Comparison of ENCODE assay signal across 8 mouse cellular contexts in genomic region chr6:89363107-89363451, GRCm38 (mm10). TPM values are rescaled to one million over a fixed set of nuclear protein-coding genes. Genes with fewer than 3 reads are reported as not detected.
DNase-seq lines count a peak whose midpoint lies in the region; ATAC-seq and TF ChIP-seq lines count a peak whose summit lies in the region.

No protein-coding gene starts in this region.

- no peak for TF ChIP-seq EP300 in ES-Bruce4 (IDR thresholded peaks at IDR 0.05; ENCODE audit: insufficient read depth, low read depth, low read length)
- no peak for TF ChIP-seq EP300 in liver, postnatal 0 days (IDR thresholded peaks at IDR 0.05; ENCODE audit: low read depth)

- H3K9me3 ChIP-seq in heart, embryonic 12.5 days (replicated peaks) = no peaks in the 10 kb centered on the region; the same call in 1 of the 2 replicates
- no peaks in the 10 kb centered on the region; the same call in 1 of the 2 replicates for H3K9me3 ChIP-seq in ES-Bruce4 (replicated peaks; ENCODE audit: control insufficient read depth, insufficient read depth, low read length, poor library complexity, severe bottlenecking)
- H3K9me3 ChIP-seq in forebrain, postnatal 0 days (ENCODE audit: low read length) = no peaks in the 10 kb centered on the region
- 0 out of 2 replicates have a peak, but pooled peaks cover 2% of the 10 kb centered on the region for H3K9me3 ChIP-seq in liver, postnatal 0 days (ENCODE audit: low read length)

- no peak for DNase-seq in heart, adult 18-20 months
- peak; percentile 45 for DNase-seq in forebrain, postnatal 0 days
- no peak for DNase-seq in liver, postnatal 0 days
- no peak for DNase-seq in adrenal gland, postnatal 25 days
- no peak for DNase-seq in kidney, postnatal 4 days
- no peak for DNase-seq in cerebellum, postnatal 25 days

- H3K4me3 ChIP-seq in heart, embryonic 12.5 days = peak overlapping the region; percentile 99
- peak overlapping the region; percentile 62 for H3K4me3 ChIP-seq in ES-Bruce4 (ENCODE audit: low read depth, low read length)
- H3K4me3 ChIP-seq in forebrain, postnatal 0 days (ENCODE audit: low read depth, low read length) = peak overlapping the region; percentile 89
- no peak overlapping the region for H3K4me3 ChIP-seq in liver, postnatal 0 days (ENCODE audit: low read depth, low read length)

- ATAC-seq in heart, embryonic 12.5 days (ENCODE audit: insufficient number of reproducible peaks, low FRiP score) = no peak; the same call in 1 of the 2 replicates
- ATAC-seq in forebrain, postnatal 0 days = peak; percentile 10; the same call in 1 of the 2 replicates
- ATAC-seq in liver, postnatal 0 days = no peak; the same call in 1 of the 2 replicates

- no peak for TF ChIP-seq POLR2A in ES-Bruce4 (IDR thresholded peaks at IDR 0.05; ENCODE audit: insufficient read depth, low read length)

- WGBS in heart, embryonic 12.5 days = 6% methylated on average over 16 of the region's 16 CpGs
- WGBS in forebrain, postnatal 0 days = 3% methylated on average over 16 of the region's 16 CpGs
- WGBS in liver, postnatal 0 days (ENCODE audit: insufficient replicate concordance) = 12% methylated on average over 16 of the region's 16 CpGs

- no peak for TF ChIP-seq CTCF in ES-Bruce4 (IDR thresholded peaks at IDR 0.05; ENCODE audit: low read depth, low read length)
- no peak for TF ChIP-seq CTCF in forebrain, postnatal 0 days (IDR thresholded peaks at IDR 0.05; ENCODE audit: low read depth)
- no peak for TF ChIP-seq CTCF in liver, postnatal 0 days (IDR thresholded peaks at IDR 0.05; ENCODE audit: low read depth)

- H3K27ac ChIP-seq in heart, embryonic 12.5 days (ENCODE audit: poor library complexity, severe bottlenecking) = no peak overlapping the region
- no peak overlapping the region for H3K27ac ChIP-seq in ES-Bruce4 (ENCODE audit: insufficient read depth, low read length)
- H3K27ac ChIP-seq in forebrain, postnatal 0 days (ENCODE audit: low read depth, low read length) = peak overlapping the region; percentile 41; the same call in 1 of the 2 replicates
- H3K27ac ChIP-seq in liver, postnatal 0 days (ENCODE audit: low read depth) = no peak overlapping the region

- peaks cover 17% of the 10 kb centered on the region for H3K27me3 ChIP-seq in heart, embryonic 12.5 days (replicated peaks)
- no peaks in the 10 kb centered on the region for H3K27me3 ChIP-seq in ES-Bruce4 (ENCODE audit: control insufficient read depth, insufficient read depth, low read length, poor library complexity, severe bottlenecking)
- no peaks in the 10 kb centered on the region for H3K27me3 ChIP-seq in forebrain, postnatal 0 days (ENCODE audit: insufficient read depth, low read length)
- peaks cover 14% of the 10 kb centered on the region for H3K27me3 ChIP-seq in liver, postnatal 0 days (ENCODE audit: insufficient read depth, low read length)

- H3K36me3 ChIP-seq in heart, embryonic 12.5 days = no peaks in the 10 kb centered on the region
- no peaks in the 10 kb centered on the region for H3K36me3 ChIP-seq in ES-Bruce4 (ENCODE audit: control insufficient read depth, insufficient read depth, low read length, poor library complexity, severe bottlenecking)
- H3K36me3 ChIP-seq in forebrain, postnatal 0 days (ENCODE audit: insufficient read depth) = no peaks in the 10 kb centered on the region
- no peaks in the 10 kb centered on the region for H3K36me3 ChIP-seq in liver, postnatal 0 days (replicated peaks; ENCODE audit: insufficient read depth, low read length)

- H3K4me1 ChIP-seq in heart, embryonic 12.5 days (replicated peaks) = peaks cover 37% of the 10 kb centered on the region
- H3K4me1 ChIP-seq in ES-Bruce4 (ENCODE audit: control insufficient read depth, insufficient read depth, low read length) = peaks cover 3% of the 10 kb centered on the region
- H3K4me1 ChIP-seq in forebrain, postnatal 0 days (ENCODE audit: insufficient read depth) = peaks cover 31% of the 10 kb centered on the region
- peaks cover 12% of the 10 kb centered on the region for H3K4me1 ChIP-seq in liver, postnatal 0 days (ENCODE audit: insufficient read depth)

- peak overlapping the region; percentile 96 for H3K4me2 ChIP-seq in heart, embryonic 12.5 days
- peak overlapping the region; percentile 99 for H3K4me2 ChIP-seq in forebrain, postnatal 0 days (ENCODE audit: low read depth)
- H3K4me2 ChIP-seq in liver, postnatal 0 days (ENCODE audit: low read depth, low read length) = peak overlapping the region; percentile 91

- H3K9ac ChIP-seq in heart, embryonic 12.5 days = peak overlapping the region; percentile 98
- H3K9ac ChIP-seq in ES-Bruce4 (ENCODE audit: low read depth, poor library complexity, severe bottlenecking) = peak overlapping the region; percentile 97
- H3K9ac ChIP-seq in forebrain, postnatal 0 days = peak overlapping the region; percentile 71
- no peak overlapping the region for H3K9ac ChIP-seq in liver, postnatal 0 days (replicated peaks)

RNA-seq across cellular contexts. Expression of gene Plxna1, which starts 0.7 kb away (rescaled TPM):
- polyA plus RNA-seq in heart, embryonic 12.5 days (2016; fragmentation: Nextera tagmentation; extraction: Ambion mirVana) = 13.4 and 17.3 TPM in 2 replicates
- total RNA-seq in heart, adult 18-20 months (2021) = 10 to 100 TPM; 21.3 to 22.7 TPM
- 106 and 130 TPM in 2 replicates for polyA plus RNA-seq in ES-Bruce4 (2011; ENCODE audit: insufficient read depth, insufficient read length, low read depth, missing spikeins)
- 78.2 and 111 TPM in 2 replicates for total RNA-seq in forebrain, postnatal 0 days (2014; rRNA removed)
- polyA plus RNA-seq in forebrain, postnatal 0 days (2015; fragmentation: Nextera tagmentation; extraction: Ambion mirVana) = 20.3 and 42.1 TPM in 2 replicates
- polyA plus RNA-seq in liver, postnatal 0 days (2015; fragmentation: Nextera tagmentation; extraction: Ambion mirVana) = 1.7 TPM in 2 replicates
- 137 and 164 TPM in 2 replicates for total RNA-seq in adrenal gland, postnatal 25 days (2021)
